14 mouse cellular contexts compared by ENCODE assay signal in the genomic region with DNA sequence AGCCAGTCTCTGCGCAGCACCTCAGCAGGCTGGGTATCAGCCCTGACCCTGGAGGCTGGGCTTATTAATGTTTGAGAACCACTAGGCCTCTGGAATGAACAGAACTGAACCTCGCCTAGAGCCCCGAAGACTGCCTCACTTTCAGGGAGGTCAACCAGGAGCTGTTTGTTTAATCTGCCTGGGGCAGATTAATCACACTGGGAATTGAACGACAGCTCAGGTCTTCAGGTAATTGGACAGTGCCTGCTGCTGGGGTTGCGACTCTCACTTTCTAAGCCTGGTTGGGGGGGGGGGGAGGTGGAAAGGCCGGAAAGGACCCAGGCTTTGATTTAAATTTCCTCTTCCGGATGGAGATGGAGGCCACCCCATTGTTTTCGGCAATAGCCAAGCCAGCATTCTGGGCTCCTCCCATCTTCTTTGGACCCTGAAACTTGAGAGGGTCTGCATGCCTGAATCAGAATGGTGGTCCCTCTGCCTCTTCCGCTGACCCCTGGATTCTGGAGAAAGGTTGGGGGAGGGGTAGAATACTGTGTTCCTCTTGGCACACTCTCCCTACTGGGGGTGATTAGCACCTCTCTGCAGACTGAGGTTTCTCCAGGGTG.
A peak's percentile ranks its signal among the peaks of the same experiment; 100 is the strongest.
DNase-seq lines count a peak whose midpoint lies in the region; ATAC-seq and TF ChIP-seq lines count a peak whose summit lies in the region.
"Had no signal": no experiment of that assay in that cellular context is flagged by ENCODE, and none has a peak within 500 bp of the region (broad histone marks: within the 10 kb centered on the region; RNA-seq: fewer than 3 reads in every experiment).

No protein-coding gene starts in this region.

- peak; percentile 50 for DNase-seq in hindbrain, embryonic 10.5 days (ENCODE audit: low spot score)
- DNase-seq in midbrain, embryonic 10.5 days (ENCODE audit: low spot score) = peak; percentile 41
- DNase-seq in embryonic facial prominence, embryonic 11.5 days (ENCODE audit: low spot score) = peak; percentile 56
- no peak for DNase-seq in midbrain, postnatal 0 days (ENCODE audit: low spot score)
- DNase-seq in urinary bladder, postnatal 25 days (ENCODE audit: low spot score) = no peak
- DNase-seq: kidney, adult 8-10 months; lung, postnatal 10 days; spleen, adult 18-20 months; thymus, adult 18-20 months had no signal

- ATAC-seq in hindbrain, embryonic 16.5 days = no peak
- no peak for ATAC-seq in midbrain, embryonic 16.5 days
- ATAC-seq in embryonic facial prominence, embryonic 11.5 days (replicated peaks; ENCODE audit: insufficient number of reproducible peaks, low FRiP score, low TSS enrichment, low read depth) = no peak
- no peak for ATAC-seq in midbrain, postnatal 0 days (ENCODE audit: low FRiP score)
- no peak for ATAC-seq in megakaryocyte-erythroid progenitor cell, adult 5-6 weeks (replicated peaks; ENCODE audit: low FRiP score, low TSS enrichment, poor library complexity, severe bottlenecking)
- ATAC-seq: CD4-positive, CD25-positive, alpha-beta regulatory T cell, adult 4 months had no signal

- 0 out of 2 replicates have a peak, but pooled peaks cover 4% of the 10 kb centered on the region for H3K36me3 ChIP-seq in hindbrain, embryonic 10.5 days
- H3K36me3 ChIP-seq in hindbrain, embryonic 16.5 days (ENCODE audit: control insufficient read depth, insufficient read depth, low read length) = no peaks in the 10 kb centered on the region; the same call in 1 of the 2 replicates
- no peaks in the 10 kb centered on the region for H3K36me3 ChIP-seq in midbrain, embryonic 10.5 days
- peaks cover 4% of the 10 kb centered on the region; the same call in 1 of the 2 replicates for H3K36me3 ChIP-seq in midbrain, embryonic 16.5 days (ENCODE audit: control insufficient read depth, insufficient read depth, low read length)
- H3K36me3 ChIP-seq in embryonic facial prominence, embryonic 11.5 days (replicated peaks; ENCODE audit: control insufficient read depth, insufficient read depth, low read depth, low read length) = no peaks in the 10 kb centered on the region; the same call in 1 of the 2 replicates
- H3K36me3 ChIP-seq in midbrain, postnatal 0 days (ENCODE audit: insufficient read depth, low read length) = peaks cover 20% of the 10 kb centered on the region

- H3K4me3 ChIP-seq in hindbrain, embryonic 10.5 days = 0 out of 2 replicates have a peak overlapping the region, but pooled peaks have one; percentile 2
- H3K4me3 ChIP-seq in hindbrain, embryonic 16.5 days (ENCODE audit: low read length) = no peak overlapping the region
- H3K4me3 ChIP-seq in midbrain, embryonic 10.5 days = no peak overlapping the region
- no peak overlapping the region for H3K4me3 ChIP-seq in midbrain, embryonic 16.5 days (ENCODE audit: low read depth, low read length)
- no peak overlapping the region for H3K4me3 ChIP-seq in embryonic facial prominence, embryonic 11.5 days (ENCODE audit: low read depth, low read length)
- no peak overlapping the region for H3K4me3 ChIP-seq in midbrain, postnatal 0 days (ENCODE audit: low read depth, low read length)
- H3K4me3 ChIP-seq: embryonic facial prominence, embryonic 13.5 days had no signal

- H3K27ac ChIP-seq in hindbrain, embryonic 10.5 days = peak overlapping the region; percentile 72
- no peak overlapping the region for H3K27ac ChIP-seq in hindbrain, embryonic 16.5 days (ENCODE audit: low read depth, low read length)
- H3K27ac ChIP-seq in midbrain, embryonic 10.5 days (replicated peaks) = peak overlapping the region; percentile 73
- no peak overlapping the region for H3K27ac ChIP-seq in midbrain, embryonic 16.5 days (ENCODE audit: low read length)
- peak overlapping the region; percentile 35; the same call in 1 of the 2 replicates for H3K27ac ChIP-seq in embryonic facial prominence, embryonic 11.5 days (replicated peaks; ENCODE audit: low read depth, low read length)
- peak overlapping the region; percentile 48; the same call in 1 of the 2 replicates for H3K27ac ChIP-seq in midbrain, postnatal 0 days (ENCODE audit: low read depth, low read length)
- H3K27ac ChIP-seq: embryonic facial prominence, embryonic 13.5 days had no signal

- H3K9me3 ChIP-seq in hindbrain, embryonic 10.5 days = no peaks in the 10 kb centered on the region
- H3K9me3 ChIP-seq in hindbrain, embryonic 16.5 days (ENCODE audit: control insufficient read depth, low read length) = no peaks in the 10 kb centered on the region
- no peaks in the 10 kb centered on the region for H3K9me3 ChIP-seq in midbrain, embryonic 10.5 days (replicated peaks)
- no peaks in the 10 kb centered on the region for H3K9me3 ChIP-seq in midbrain, embryonic 16.5 days (replicated peaks; ENCODE audit: control insufficient read depth, low read length, poor library complexity, severe bottlenecking)
- H3K9me3 ChIP-seq in embryonic facial prominence, embryonic 11.5 days (replicated peaks; ENCODE audit: control insufficient read depth, low read length) = no peaks in the 10 kb centered on the region
- H3K9me3 ChIP-seq in midbrain, postnatal 0 days (ENCODE audit: low read length) = no peaks in the 10 kb centered on the region
- H3K9me3 ChIP-seq: embryonic facial prominence, embryonic 13.5 days had no signal

- WGBS in hindbrain, embryonic 10.5 days = 12% methylated on average over 9 of the region's 9 CpGs
- 20% methylated on average over 9 of the region's 9 CpGs for WGBS in hindbrain, embryonic 16.5 days
- 15% methylated on average over 9 of the region's 9 CpGs for WGBS in midbrain, embryonic 10.5 days
- 13% methylated on average over 9 of the region's 9 CpGs for WGBS in midbrain, embryonic 16.5 days
- WGBS in embryonic facial prominence, embryonic 11.5 days = 6% methylated on average over 9 of the region's 9 CpGs
- 20% methylated on average over 9 of the region's 9 CpGs for WGBS in midbrain, postnatal 0 days

- H3K4me2 ChIP-seq in hindbrain, embryonic 16.5 days (ENCODE audit: low read length) = no peak overlapping the region
- no peak overlapping the region for H3K4me2 ChIP-seq in midbrain, embryonic 16.5 days (ENCODE audit: low read length)
- no peak overlapping the region for H3K4me2 ChIP-seq in embryonic facial prominence, embryonic 11.5 days (ENCODE audit: low read depth, low read length)
- no peak overlapping the region for H3K4me2 ChIP-seq in midbrain, postnatal 0 days (ENCODE audit: low read depth, low read length, poor library complexity, severe bottlenecking)
- H3K4me2 ChIP-seq: embryonic facial prominence, embryonic 13.5 days had no signal

- no peak for TF ChIP-seq CTCF in midbrain, postnatal 0 days (IDR thresholded peaks at IDR 0.05)

- no peak overlapping the region for H3K9ac ChIP-seq in hindbrain, embryonic 16.5 days (ENCODE audit: low read depth, low read length)
- H3K9ac ChIP-seq in midbrain, embryonic 16.5 days (ENCODE audit: low read depth, low read length) = no peak overlapping the region
- H3K9ac ChIP-seq in embryonic facial prominence, embryonic 11.5 days (replicated peaks; ENCODE audit: low read length) = peak overlapping the region; percentile 22; the same call in 1 of the 2 replicates
- no peak overlapping the region for H3K9ac ChIP-seq in midbrain, postnatal 0 days (replicated peaks; ENCODE audit: low read length, poor library complexity, severe bottlenecking)
- H3K9ac ChIP-seq: embryonic facial prominence, embryonic 13.5 days had no signal

- H3K4me1 ChIP-seq in hindbrain, embryonic 10.5 days (replicated peaks) = peaks cover 69% of the 10 kb centered on the region
- peaks cover 55% of the 10 kb centered on the region for H3K4me1 ChIP-seq in hindbrain, embryonic 16.5 days (ENCODE audit: control insufficient read depth, insufficient read depth, low read depth, low read length)
- peaks cover 67% of the 10 kb centered on the region for H3K4me1 ChIP-seq in midbrain, embryonic 10.5 days
- H3K4me1 ChIP-seq in midbrain, embryonic 16.5 days (ENCODE audit: control insufficient read depth, insufficient read depth, low read length) = peaks cover 55% of the 10 kb centered on the region
- peaks cover 24% of the 10 kb centered on the region for H3K4me1 ChIP-seq in embryonic facial prominence, embryonic 11.5 days (ENCODE audit: control insufficient read depth, insufficient read depth, low read length)
- H3K4me1 ChIP-seq in midbrain, postnatal 0 days (ENCODE audit: insufficient read depth, low read length) = peaks cover 41% of the 10 kb centered on the region

- peaks cover 10% of the 10 kb centered on the region; the same call in 1 of the 2 replicates for H3K27me3 ChIP-seq in hindbrain, embryonic 10.5 days (ENCODE audit: insufficient read depth, poor library complexity, severe bottlenecking)
- H3K27me3 ChIP-seq in hindbrain, embryonic 16.5 days (replicated peaks; ENCODE audit: control insufficient read depth, insufficient read depth, low read length) = no peaks in the 10 kb centered on the region
- H3K27me3 ChIP-seq in midbrain, embryonic 10.5 days (ENCODE audit: low read depth, poor library complexity, severe bottlenecking) = peaks cover 37% of the 10 kb centered on the region
- H3K27me3 ChIP-seq in midbrain, embryonic 16.5 days (ENCODE audit: control insufficient read depth, insufficient read depth, low read depth, low read length) = no peaks in the 10 kb centered on the region
- H3K27me3 ChIP-seq in embryonic facial prominence, embryonic 11.5 days (ENCODE audit: control insufficient read depth, insufficient read depth, low read length) = no peaks in the 10 kb centered on the region
- no peaks in the 10 kb centered on the region for H3K27me3 ChIP-seq in midbrain, postnatal 0 days (ENCODE audit: insufficient read depth, low read length)
- H3K27me3 ChIP-seq: embryonic facial prominence, embryonic 13.5 days had no signal

Comparison
In these comparisons a context has a peak if more than half of its experiments do, and no peak if none do; other contexts are left out.
1. DNase-seq: peak in hindbrain, embryonic 10.5 days (single experiment), midbrain, embryonic 10.5 days (single experiment) and embryonic facial prominence, embryonic 11.5 days (single experiment); none in midbrain, postnatal 0 days (single experiment) and urinary bladder, postnatal 25 days (single experiment).
2. H3K27ac ChIP-seq: peak in hindbrain, embryonic 10.5 days (single experiment), midbrain, embryonic 10.5 days (single experiment), embryonic facial prominence, embryonic 11.5 days (single experiment) and midbrain, postnatal 0 days (single experiment); none in hindbrain, embryonic 16.5 days (single experiment) and midbrain, embryonic 16.5 days (single experiment).